Mouse (Mus musculus): ENCODE measurements around the gene Atg14. TPM values are rescaled to one million over a fixed set of nuclear protein-coding genes. Genes with fewer than 3 reads are reported as not detected.
"Not testable (repeated sequence)": the region's sequence is repeated elsewhere in the genome, so short reads cannot be mapped to it uniquely, and the experiment has no call there.

The Atg14 gene
- total RNA-seq (2022) = 10 to 100 TPM; 18.2 to 21.9 (median 20.7) TPM

- not testable (repeated sequence) for DNase-seq (ENCODE audit: low spot score in 2 of 2)
Observed at GRCm38 (mm10) chr14:47570549-47570948, at the start of gene Atg14. Gene Atg14, minus strand, starts transcription at chr14:47570649.

GRCm38 (mm10) chr14:47618891-47619290 lies 48.4 kb upstream of the Atg14 start:
- no peak for DNase-seq (ENCODE audit: low spot score in 2 of 2)

- no peak for DNase-seq (ENCODE audit: low spot score in 2 of 2)
Observed at GRCm38 (mm10) chr14:47613254-47613653, 42.8 kb upstream of the Atg14 start.

GRCm38 (mm10) chr14:47597942-47598388 lies 27.5 kb upstream of the Atg14 start:
- DNase-seq (ENCODE audit: low spot score in 2 of 2) = peak; percentile 39 to 77

GRCm38 (mm10) chr14:47594426-47595103 lies 24.1 kb upstream of the Atg14 start:
- no peak for DNase-seq (ENCODE audit: low spot score in 2 of 2)

- peak; percentile 12 to 17 for DNase-seq (ENCODE audit: low spot score in 2 of 2)
Observed at GRCm38 (mm10) chr14:47590391-47590975, 20.0 kb upstream of the Atg14 start.

- DNase-seq (ENCODE audit: low spot score in 2 of 2) = no peak
Observed at GRCm38 (mm10) chr14:47589444-47589843, 19.0 kb upstream of the Atg14 start.

- no peak for DNase-seq (ENCODE audit: low spot score in 2 of 2)
Observed at GRCm38 (mm10) chr14:47584346-47584745, 13.9 kb upstream of the Atg14 start.

GRCm38 (mm10) chr14:47581681-47582080 lies 11.2 kb upstream of the Atg14 start:
- DNase-seq (ENCODE audit: low spot score in 2 of 2) = no peak

- no peak for DNase-seq (ENCODE audit: low spot score in 2 of 2)
Observed at GRCm38 (mm10) chr14:47581280-47581679, 10.8 kb upstream of the Atg14 start.

GRCm38 (mm10) chr14:47578086-47578485 lies 7.6 kb upstream of the Atg14 start:
- DNase-seq (ENCODE audit: low spot score in 2 of 2) = peak in 1 of 2 experiments; percentile 18

GRCm38 (mm10) chr14:47576687-47577086 lies 6.2 kb upstream of the Atg14 start:
- no peak for DNase-seq (ENCODE audit: low spot score in 2 of 2)

- DNase-seq (ENCODE audit: low spot score in 2 of 2) = no peak
Observed at GRCm38 (mm10) chr14:47574721-47575120, 4.3 kb upstream of the Atg14 start.

- DNase-seq (ENCODE audit: low spot score in 2 of 2) = no peak
Observed at GRCm38 (mm10) chr14:47572707-47573106, 2.3 kb upstream of the Atg14 start.

- DNase-seq (ENCODE audit: low spot score in 2 of 2) = peak; percentile 94 to 96
Observed at GRCm38 (mm10) chr14:47567962-47568652, 2.3 kb downstream of the Atg14 start.

- no peak for DNase-seq (ENCODE audit: low spot score in 2 of 2)
Observed at GRCm38 (mm10) chr14:47563106-47563505, 7.3 kb downstream of the Atg14 start.

GRCm38 (mm10) chr14:47562530-47562929 lies 7.9 kb downstream of the Atg14 start:
- no peak for DNase-seq (ENCODE audit: low spot score in 2 of 2)

- no peak for DNase-seq (ENCODE audit: low spot score in 2 of 2)
Observed at GRCm38 (mm10) chr14:47560714-47561113, 9.7 kb downstream of the Atg14 start.

- no peak for DNase-seq (ENCODE audit: low spot score in 2 of 2)
Observed at GRCm38 (mm10) chr14:47555225-47555624, 15.2 kb downstream of the Atg14 start.

- no peak for DNase-seq (ENCODE audit: low spot score in 2 of 2)
Observed at GRCm38 (mm10) chr14:47554236-47554635, 16.2 kb downstream of the Atg14 start.

- DNase-seq (ENCODE audit: low spot score in 2 of 2) = no peak
Observed at GRCm38 (mm10) chr14:47553380-47553779, 17.1 kb downstream of the Atg14 start.

- DNase-seq (ENCODE audit: low spot score in 2 of 2) = no peak
Observed at GRCm38 (mm10) chr14:47551668-47552067, 18.8 kb downstream of the Atg14 start.
